Mouse (Mus musculus) kidney, postnatal 36 days (tissue): ENCODE measurements at regions not wholly inside any gene's neighbourhood (a gene's known extent, or its start where the extent isn't known, plus 50 kb on each side); places are given as distances from the start of the nearest gene placed in this dataset.

Source experiments
- DNase-seq, 2 experiments: peaks; one replicate each; pipeline ENCODE4 v3.0.0; 2021 to 2022; ENCODE audit warnings: mixed read lengths in 2 of 2

- no peak for DNase-seq
These were observed 75.4 kb upstream of the Vldlr start for GRCm38 (mm10) chr19:27140892-27141291.

- DNase-seq: no peak
These were observed 74.1 kb upstream of the Vldlr start for GRCm38 (mm10) chr19:27142181-27142580.

GRCm38 (mm10) chr19:27147404-27147803 is 68.9 kb upstream of the Vldlr start:
- peak; percentile 11 to 19 for DNase-seq

- no peak for DNase-seq
These were observed 68.0 kb upstream of the Vldlr start for GRCm38 (mm10) chr19:27148330-27148729.

GRCm38 (mm10) chr19:27149567-27149966 is 66.7 kb upstream of the Vldlr start:
- DNase-seq: no peak

GRCm38 (mm10) chr19:27161933-27162332 is 54.4 kb upstream of the Vldlr start:
- no peak for DNase-seq
